Mouse (Mus musculus) embryonic facial prominence, embryonic 10.5 days (tissue): ENCODE data around the gene Rab22a. TPM values are rescaled to one million over a fixed set of nuclear protein-coding genes. Genes with fewer than 3 reads are reported as not detected.
"Not testable (repeated sequence)": the region's sequence is repeated elsewhere in the genome, so short reads cannot be mapped to it uniquely, and the experiment has no call there.

Source experiments
- DNase-seq: peaks from one replicate; pipeline ENCODE4 v3.0.0-alpha.2; 2017; ENCODE audit warnings: low spot score
- H3K27ac ChIP-seq: fragments of 300-500 bp; sonication (generic); replicated peaks from 2 replicates; pipeline ENCODE4 v1.5.1; 2016; ENCODE audit warnings: mild to moderate bottlenecking
- H3K27me3 ChIP-seq: fragments of 300-500 bp; sonication (generic); replicated peaks from 2 replicates; pipeline ENCODE4 v1.6.1; 2016; ENCODE audit warnings: low read depth, mild to moderate bottlenecking; ENCODE audit not compliant: poor library complexity, severe bottlenecking
- H3K36me3 ChIP-seq: fragments of 300-500 bp; sonication (generic); replicated peaks from 2 replicates; pipeline ENCODE4 v1.6.1; 2016; ENCODE audit warnings: mild to moderate bottlenecking, moderate library complexity
- H3K4me1 ChIP-seq: fragments of 300-500 bp; sonication (generic); 2 replicates; pipeline ENCODE4 v1.6.1; 2016
- H3K4me3 ChIP-seq: fragments of 300-500 bp; sonication (generic); 2 replicates; pipeline ENCODE4 v1.5.1; 2016; ENCODE audit warnings: mild to moderate bottlenecking, moderate library complexity
- H3K9me3 ChIP-seq: fragments of 300-500 bp; sonication (generic); 2 replicates; pipeline ENCODE4 v1.6.1; 2016; ENCODE audit warnings: mild to moderate bottlenecking
- WGBS: fragments of 180-500 bp; shearing (Covaris S2); methylation state at CpG from one replicate; pipeline ENCODE4 v1.1.7; 2016; 5-methylcytosine and 5-hydroxymethylcytosine counted together
- polyA plus RNA-seq: library from polyadenylated mRNA; unstranded; fragments of >200 nt; fragmentation: Nextera tagmentation; extraction: Ambion mirVana; gene quantifications from 2 replicates; pipeline ENCODE4 v1.2.1, GENCODE M21; 2016

Gene Rab22a
- 24.2 and 24.6 TPM in 2 replicates for polyA plus RNA-seq

- peaks cover 36% of the 10 kb centered on the region for H3K36me3 ChIP-seq
- no peaks in the 10 kb centered on the region for H3K9me3 ChIP-seq
- WGBS, result under 1% methylated on average over 55 of the region's 55 CpGs
- no peaks in the 10 kb centered on the region for H3K27me3 ChIP-seq
- DNase-seq, result peak; percentile 100
- H3K4me1 ChIP-seq, result peaks cover 27% of the 10 kb centered on the region
- peak within 1 kb of the TSS; percentile 96 for H3K27ac ChIP-seq
- H3K4me3 ChIP-seq, result peak within 1 kb of the TSS; percentile 99
Observed at GRCm38 (mm10) chr2:173659057-173659925, at the start of gene Rab22a. Gene Rab22a, plus strand, starts transcription at chr2:173659760.

GRCm38 (mm10) chr2:173615378-173616081, 44.0 kb upstream of the Rab22a start:
- peaks cover 13% of the 10 kb centered on the region for H3K4me1 ChIP-seq
- peaks cover 23% of the 10 kb centered on the region for H3K36me3 ChIP-seq
- 91% methylated on average over 11 of the region's 11 CpGs for WGBS
- no peak overlapping the region for H3K27ac ChIP-seq
- no peak overlapping the region for H3K4me3 ChIP-seq
- no peaks in the 10 kb centered on the region for H3K9me3 ChIP-seq
- DNase-seq, result no peak
- H3K27me3 ChIP-seq, result no peaks in the 10 kb centered on the region

GRCm38 (mm10) chr2:173616156-173616555, 43.4 kb upstream of the Rab22a start:
- H3K27me3 ChIP-seq, result no peaks in the 10 kb centered on the region
- peaks cover 9% of the 10 kb centered on the region for H3K4me1 ChIP-seq
- no peak for DNase-seq
- 87% methylated on average over 7 of the region's 7 CpGs for WGBS
- no peak overlapping the region for H3K4me3 ChIP-seq
- no peak overlapping the region for H3K27ac ChIP-seq
- H3K9me3 ChIP-seq, result no peaks in the 10 kb centered on the region
- H3K36me3 ChIP-seq, result peaks cover 17% of the 10 kb centered on the region

- peaks cover 14% of the 10 kb centered on the region for H3K4me1 ChIP-seq
- H3K9me3 ChIP-seq, result no peaks in the 10 kb centered on the region
- H3K27ac ChIP-seq, result no peak overlapping the region
- no peaks in the 10 kb centered on the region for H3K27me3 ChIP-seq
- no peak for DNase-seq
- H3K36me3 ChIP-seq, result peaks cover 13% of the 10 kb centered on the region
- 93% methylated on average over 5 of the region's 5 CpGs for WGBS
- no peak overlapping the region for H3K4me3 ChIP-seq
Observed at GRCm38 (mm10) chr2:173619132-173619531, 40.4 kb upstream of the Rab22a start.

GRCm38 (mm10) chr2:173620645-173621044, 38.9 kb upstream of the Rab22a start:
- Histone ChIP-seq H3K27me3 (no peaks in the 10 kb centered on the region), H3K27ac (no peak overlapping the region), H3K9me3 (no peaks in the 10 kb centered on the region), H3K4me3 (no peak overlapping the region), H3K4me1 (peaks cover 14% of the 10 kb centered on the region), H3K36me3 (no peaks in the 10 kb centered on the region)
- WGBS, result 94% methylated on average over 4 of the region's 4 CpGs
- no peak for DNase-seq

- no peak overlapping the region for H3K4me3 ChIP-seq
- peaks cover 14% of the 10 kb centered on the region for H3K4me1 ChIP-seq
- H3K27ac ChIP-seq, result no peak overlapping the region
- DNase-seq, result no peak
- no peaks in the 10 kb centered on the region for H3K9me3 ChIP-seq
- WGBS, result 71% methylated on average over 7 of the region's 7 CpGs
- H3K36me3 ChIP-seq, result no peaks in the 10 kb centered on the region
- H3K27me3 ChIP-seq, result no peaks in the 10 kb centered on the region
Observed at GRCm38 (mm10) chr2:173622173-173622601, 37.4 kb upstream of the Rab22a start.

GRCm38 (mm10) chr2:173624667-173625066, 34.9 kb upstream of the Rab22a start:
- H3K9me3 ChIP-seq, result no peaks in the 10 kb centered on the region
- no peaks in the 10 kb centered on the region for H3K36me3 ChIP-seq
- DNase-seq, result no peak
- H3K4me3 ChIP-seq, result no peak overlapping the region
- H3K27me3 ChIP-seq, result no peaks in the 10 kb centered on the region
- no peak overlapping the region for H3K27ac ChIP-seq
- H3K4me1 ChIP-seq, result peaks cover 11% of the 10 kb centered on the region
- 75% methylated on average over 7 of the region's 7 CpGs for WGBS

- H3K4me3 ChIP-seq, result no peak overlapping the region
- no peaks in the 10 kb centered on the region for H3K27me3 ChIP-seq
- 88% methylated on average over 3 of the region's 3 CpGs for WGBS
- no peaks in the 10 kb centered on the region for H3K9me3 ChIP-seq
- peaks cover 11% of the 10 kb centered on the region for H3K4me1 ChIP-seq
- no peak for DNase-seq
- H3K27ac ChIP-seq, result no peak overlapping the region
- no peaks in the 10 kb centered on the region for H3K36me3 ChIP-seq
Observed at GRCm38 (mm10) chr2:173625786-173626185, 33.8 kb upstream of the Rab22a start.

GRCm38 (mm10) chr2:173634106-173634505, 25.5 kb upstream of the Rab22a start:
- not testable (repeated sequence) for H3K9me3 ChIP-seq, H3K4me1 ChIP-seq, H3K27me3 ChIP-seq, H3K4me3 ChIP-seq, H3K27ac ChIP-seq, DNase-seq
- WGBS, result 94% methylated on average over 15 of the region's 15 CpGs
- peaks cover 15% of the 10 kb centered on the region for H3K36me3 ChIP-seq

- Histone ChIP-seq H3K36me3 (peaks cover 19% of the 10 kb centered on the region), H3K27me3 (no peaks in the 10 kb centered on the region), H3K27ac (no peak overlapping the region), H3K4me1 (peaks cover 8% of the 10 kb centered on the region), H3K9me3 (0 out of 2 replicates have a peak, but pooled peaks cover 4% of the 10 kb centered on the region), H3K4me3 (no peak overlapping the region)
- DNase-seq, result no peak
Observed at GRCm38 (mm10) chr2:173641370-173641769, 18.2 kb upstream of the Rab22a start.

- 71% methylated on average over 15 of the region's 15 CpGs for WGBS
- Histone ChIP-seq H3K4me3 (no peak overlapping the region), H3K9me3 (0 out of 2 replicates have a peak, but pooled peaks cover 2% of the 10 kb centered on the region), H3K4me1 (peaks cover 8% of the 10 kb centered on the region), H3K36me3 (peaks cover 22% of the 10 kb centered on the region), H3K27ac (no peak overlapping the region), H3K27me3 (no peaks in the 10 kb centered on the region)
- DNase-seq, result no peak
Observed at GRCm38 (mm10) chr2:173642262-173642999, 17.1 kb upstream of the Rab22a start.

- Histone ChIP-seq H3K36me3 (peaks cover 34% of the 10 kb centered on the region), H3K27me3 (no peaks in the 10 kb centered on the region), H3K27ac (no peak overlapping the region), H3K9me3 (no peaks in the 10 kb centered on the region; the same call in 1 of the 2 replicates), H3K4me3 (no peak overlapping the region), H3K4me1 (no peaks in the 10 kb centered on the region)
- 88% methylated on average over 19 of the region's 19 CpGs for WGBS
- DNase-seq, result no peak
Observed at GRCm38 (mm10) chr2:173647197-173647911, 12.2 kb upstream of the Rab22a start.
